Mouse (Mus musculus) megakaryocyte-erythroid progenitor cell, adult 5-6 weeks (primary cell): ENCODE results near the gene Eif5a. TPM values are rescaled to one million over a fixed set of nuclear protein-coding genes. Genes with fewer than 3 reads are reported as not detected.
"Not testable (repeated sequence)": the region's sequence is repeated elsewhere in the genome, so short reads cannot be mapped to it uniquely, and the experiment has no call there.

Experiments used
- ATAC-seq: replicated peaks from 2 replicates; pipeline ENCODE4 v1.8.0; 2016; ENCODE audit warnings: mild to moderate bottlenecking, inconsistent platforms; ENCODE audit not compliant: severe bottlenecking, poor library complexity, low FRiP score, low TSS enrichment
- total RNA-seq, 2 experiments: library from RNA; stranded (forward) in 1 of 2; stranded (reverse) in 1 of 2; fragments of 200-1000, 215-1000 nt in 1 of 2; fragments of >200 nt in 1 of 2; fragmentation: Nextera tagmentation in 1 of 2; gene quantifications; 2 replicates each; pipeline ENCODE4 v1.2.3; 2014 to 2017

Eif5a gene
- total RNA-seq, 2 experiments from 2014 or later = 1,474 to 1,514 TPM

DNA sequence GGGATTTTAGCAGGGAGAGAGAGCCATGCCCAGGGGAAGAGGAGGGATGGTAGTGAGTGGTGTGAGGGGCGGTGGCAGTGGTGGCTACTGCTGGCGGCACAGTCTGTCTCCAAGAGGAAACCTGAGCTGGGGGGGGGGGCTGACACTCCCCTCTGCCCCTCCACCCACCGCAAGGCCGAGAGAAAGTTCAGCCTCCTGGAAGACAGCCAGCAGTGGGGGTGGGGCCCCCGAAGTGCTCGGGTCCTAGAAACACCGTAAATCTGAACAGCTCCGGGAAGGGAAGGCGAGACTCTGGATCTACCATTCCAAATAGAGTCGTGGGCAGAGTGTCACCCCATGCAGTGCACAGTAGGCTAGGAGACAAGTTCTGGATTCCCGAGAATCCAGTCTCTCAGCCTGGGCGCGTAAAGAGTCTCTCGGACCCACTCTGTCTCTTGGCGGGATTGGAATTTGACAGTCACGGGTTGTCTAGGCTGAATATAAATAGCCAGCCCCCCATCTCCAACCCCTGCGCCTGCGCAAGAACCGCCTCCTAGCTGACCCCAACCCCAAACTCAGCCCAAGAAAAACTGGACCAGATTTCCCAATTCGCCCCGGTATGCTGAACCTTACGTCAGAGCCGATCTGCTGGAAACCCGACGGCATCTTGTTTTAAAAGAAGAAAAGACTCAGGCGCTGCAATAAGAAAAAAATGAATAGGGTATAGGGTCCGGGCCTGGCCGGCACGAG lies 25.7 kb upstream of the Eif5a start:
- no peak for ATAC-seq

DNA sequence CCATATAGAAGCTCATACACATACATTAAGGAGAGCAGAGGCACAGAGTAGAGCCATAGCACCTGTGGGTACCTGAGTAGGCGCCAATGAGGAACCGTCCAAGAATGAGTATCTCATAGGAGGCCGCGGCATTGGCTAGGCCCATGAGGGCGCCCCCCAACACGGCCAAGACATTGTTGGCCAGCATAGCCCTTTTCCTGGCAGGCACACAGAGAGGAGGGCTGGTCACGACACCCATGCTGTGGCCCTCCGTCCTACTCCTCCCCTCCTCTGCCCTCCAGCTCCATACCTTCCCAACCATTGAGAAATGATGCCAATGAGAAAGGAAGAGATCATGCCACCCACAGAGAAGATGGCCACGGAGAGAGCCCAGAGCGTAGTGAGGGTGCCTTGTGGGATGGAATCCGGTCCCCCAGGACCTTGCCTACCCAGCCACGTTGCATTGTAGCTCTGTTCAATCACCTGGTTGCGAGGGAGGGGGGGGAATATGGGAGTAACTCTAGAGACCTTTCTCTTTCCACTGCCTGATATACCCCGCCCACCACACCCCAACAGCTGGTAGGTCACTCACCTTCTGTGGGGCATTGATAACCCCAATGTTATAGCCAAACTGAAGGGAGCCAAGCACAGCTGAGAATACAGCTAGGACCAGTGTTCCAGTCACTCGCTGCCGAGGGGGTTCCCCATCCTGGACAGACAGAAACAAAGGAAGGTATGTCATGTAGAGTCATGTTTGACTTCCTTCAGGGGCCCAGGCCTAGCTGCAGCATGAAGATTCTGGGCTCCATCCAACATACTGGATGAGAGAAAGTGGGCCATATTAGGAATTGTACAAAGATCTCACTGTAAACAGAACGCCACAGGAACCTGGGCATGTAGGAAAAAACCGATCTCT lies 24.5 kb upstream of the Eif5a start:
- peak; percentile 43 for ATAC-seq

DNA sequence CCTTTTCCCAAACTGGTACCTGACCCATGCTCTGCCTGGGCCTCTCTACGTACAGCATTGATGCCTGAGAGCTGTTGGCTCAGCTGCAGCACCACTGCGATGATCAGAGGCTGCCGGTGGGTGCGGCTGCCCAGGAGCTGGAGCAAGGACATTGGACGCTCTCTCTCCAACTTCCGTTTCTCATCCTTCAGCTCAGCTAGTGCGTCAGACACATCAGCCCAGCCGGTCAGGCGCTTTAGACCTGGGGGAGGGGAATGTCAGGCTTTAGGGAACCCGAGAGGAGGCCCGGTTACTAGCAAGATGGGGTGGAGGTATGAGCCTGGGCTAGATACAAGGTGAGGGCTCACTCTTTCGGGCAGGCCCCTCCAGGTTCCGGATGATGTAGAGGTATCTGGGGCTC lies 23.5 kb upstream of the Eif5a start:
- ATAC-seq = no peak

DNA sequence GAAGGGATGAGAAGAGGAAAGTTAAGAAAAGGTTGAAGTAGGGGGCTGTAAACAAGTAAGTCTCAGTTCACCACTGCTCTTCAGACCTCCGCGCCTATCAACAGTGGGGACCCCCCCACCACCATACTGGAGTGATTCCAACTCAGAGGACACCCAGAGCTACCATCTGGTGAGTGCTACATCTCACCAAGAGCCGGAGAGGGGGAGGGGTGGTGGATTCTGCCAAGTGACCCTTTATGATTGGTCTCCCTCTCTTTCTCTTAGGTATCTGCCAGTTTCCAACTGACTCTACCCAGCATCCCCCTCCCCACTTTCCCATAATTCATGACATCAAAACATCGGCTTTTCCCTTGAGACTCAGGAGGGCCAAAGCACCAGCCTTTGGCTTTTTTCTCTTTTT lies 19.2 kb upstream of the Eif5a start:
- ATAC-seq = no peak

DNA sequence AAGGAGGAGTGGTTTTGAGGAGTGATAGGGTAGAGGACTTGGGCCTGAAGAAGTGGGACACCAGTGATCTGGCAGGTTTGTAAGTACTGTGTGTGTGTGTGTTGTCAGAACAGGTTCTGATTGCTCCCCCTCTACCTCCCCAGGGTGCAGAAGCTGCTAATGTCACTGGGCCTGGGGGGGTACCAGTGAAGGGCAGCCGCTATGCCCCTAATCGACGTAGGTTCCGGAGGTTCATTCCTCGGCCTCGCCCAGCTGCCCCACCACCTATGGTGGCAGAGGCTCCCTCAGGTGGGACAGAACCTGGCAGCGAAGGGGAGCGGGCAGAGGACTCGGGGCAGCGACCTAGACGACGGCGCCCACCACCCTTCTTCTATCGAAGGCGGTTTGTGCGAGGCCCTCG lies 18.0 kb upstream of the Eif5a start:
- ATAC-seq = no peak

DNA sequence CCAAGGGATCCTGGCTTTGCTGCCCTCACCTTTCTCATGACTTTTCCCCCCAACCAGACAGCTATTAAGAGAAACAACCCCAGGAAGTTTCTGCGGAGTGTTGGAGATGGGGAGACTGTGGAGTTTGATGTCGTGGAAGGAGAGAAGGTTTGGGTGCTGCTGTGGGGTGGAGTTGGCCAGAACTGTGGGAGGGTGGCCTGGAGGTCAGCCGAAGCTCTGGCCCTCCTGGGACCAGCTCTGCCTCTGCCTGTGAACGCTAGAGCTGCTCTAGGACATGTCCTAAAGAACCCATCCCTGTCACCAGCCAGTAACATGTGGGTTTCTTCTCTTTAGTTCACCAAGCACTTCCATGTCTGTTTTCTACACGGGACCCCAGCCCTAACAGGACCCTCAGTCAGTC lies 17.4 kb upstream of the Eif5a start:
- no peak for ATAC-seq

DNA sequence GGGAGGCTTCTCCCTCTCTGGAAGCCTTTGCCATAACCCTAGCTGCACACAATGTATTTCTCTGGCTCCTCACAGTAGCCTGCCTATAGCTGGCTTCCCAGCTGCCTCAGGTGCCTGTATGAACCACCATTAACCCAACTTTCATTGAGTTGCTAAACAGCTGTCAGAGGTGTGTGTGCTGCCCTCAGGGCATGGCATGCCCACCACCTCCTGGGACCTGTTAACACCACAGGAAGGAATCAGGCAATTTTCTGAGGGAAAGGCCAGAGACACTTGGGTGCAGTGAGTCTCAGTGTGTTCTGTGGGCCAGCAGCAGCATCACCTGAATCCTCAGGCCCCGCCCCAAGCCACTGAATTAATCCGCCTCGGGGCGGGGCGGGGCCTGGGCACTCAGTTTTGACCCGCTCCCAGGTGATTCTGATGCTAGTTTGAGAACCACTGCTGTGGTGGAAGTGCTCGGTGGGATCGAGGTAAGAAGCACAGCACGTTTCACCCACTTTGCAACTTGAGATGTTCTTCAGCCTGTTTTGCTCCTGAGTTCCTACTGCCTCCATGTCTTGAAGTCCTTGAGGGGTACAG lies 16.7 kb upstream of the Eif5a start:
- no peak for ATAC-seq

DNA sequence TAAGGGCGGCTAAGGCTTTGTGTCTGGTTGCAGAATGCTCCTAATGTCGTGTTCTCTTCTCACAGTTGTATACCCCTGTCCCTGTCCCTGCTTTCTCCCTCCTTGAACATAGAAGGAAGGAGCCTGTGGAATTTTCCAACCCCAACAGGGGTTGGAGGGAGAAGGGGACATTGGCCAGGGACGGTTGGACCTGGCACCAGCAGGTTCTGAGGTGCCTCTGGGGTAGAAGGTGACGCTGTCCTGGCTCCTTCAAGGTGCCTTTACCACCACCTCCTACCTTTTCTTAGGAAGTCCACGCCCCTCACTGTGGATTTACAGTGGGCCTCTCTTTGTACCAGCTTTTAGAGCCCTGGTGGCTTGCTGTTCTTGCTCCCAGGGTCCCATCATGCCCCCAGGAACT lies 16.1 kb upstream of the Eif5a start:
- no peak for ATAC-seq

DNA sequence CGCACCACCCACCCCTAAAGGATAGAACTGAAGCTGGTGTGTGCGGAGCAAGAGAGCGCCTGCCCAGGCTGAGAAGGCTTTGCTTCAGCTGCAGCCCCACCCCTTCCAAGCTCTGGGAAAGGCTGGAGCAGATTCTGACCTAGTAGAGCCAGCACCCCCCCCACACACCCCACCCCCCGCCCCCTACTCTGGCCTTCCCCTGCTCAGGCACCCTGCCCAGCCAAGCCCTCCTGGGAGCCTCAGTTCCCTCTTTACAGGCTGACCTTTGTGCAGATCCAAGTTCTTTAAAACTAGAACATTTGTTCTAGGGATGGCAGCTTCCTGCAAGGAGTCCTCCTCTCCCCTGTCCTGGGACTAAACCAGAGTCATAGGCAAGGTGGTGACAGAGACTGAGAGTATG lies 15.6 kb upstream of the Eif5a start:
- ATAC-seq = no peak

DNA sequence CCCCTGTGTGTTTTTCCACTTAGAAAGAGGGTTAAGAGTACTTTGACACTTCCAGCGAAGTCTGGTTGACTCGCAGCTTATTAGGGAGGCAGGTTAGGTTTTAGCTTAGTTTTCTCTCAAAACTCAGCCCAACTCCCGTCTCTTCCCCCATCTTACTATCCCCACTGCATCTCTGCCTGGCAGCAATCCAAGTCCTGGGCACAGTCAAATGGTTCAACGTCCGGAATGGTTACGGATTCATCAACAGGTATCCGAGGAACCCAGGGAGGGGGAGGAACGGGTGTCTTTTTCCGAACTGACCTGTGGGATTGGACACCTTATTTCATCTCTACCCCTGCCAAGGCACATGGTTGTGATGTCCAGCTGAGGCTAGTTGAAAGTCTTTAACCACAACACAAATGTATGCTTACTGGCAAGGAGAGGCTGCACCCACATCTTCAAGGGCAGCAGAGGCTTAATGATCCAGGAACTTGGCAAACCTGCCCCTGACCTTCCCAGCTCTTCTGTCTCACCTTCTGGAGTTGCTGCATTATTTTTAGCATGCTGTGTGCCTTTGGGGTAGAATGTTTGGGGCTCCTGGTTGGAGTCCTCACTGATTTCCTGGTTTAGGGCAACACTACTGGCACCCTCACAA lies 15.1 kb upstream of the Eif5a start:
- no peak for ATAC-seq

DNA sequence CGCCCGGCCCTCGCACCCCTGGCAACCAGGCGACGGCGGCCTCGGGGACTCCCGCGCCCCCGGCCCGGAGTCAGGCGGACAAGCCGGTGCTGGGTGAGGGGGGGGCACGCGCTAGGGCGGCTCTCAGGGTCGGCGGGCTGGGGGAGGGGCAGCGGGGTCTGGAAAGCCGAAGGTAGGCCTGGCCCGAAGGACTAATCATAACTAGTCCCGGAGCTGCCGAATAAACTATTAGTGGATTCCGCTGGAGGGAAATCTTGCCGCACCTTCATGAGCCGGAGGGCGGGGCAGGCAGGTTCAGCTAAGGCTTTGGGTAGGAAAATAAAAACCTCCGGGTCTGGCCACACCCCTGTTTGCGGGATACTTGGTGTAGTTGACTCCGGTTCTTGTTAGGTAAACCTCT lies 14.4 kb upstream of the Eif5a start:
- ATAC-seq = no peak

DNA sequence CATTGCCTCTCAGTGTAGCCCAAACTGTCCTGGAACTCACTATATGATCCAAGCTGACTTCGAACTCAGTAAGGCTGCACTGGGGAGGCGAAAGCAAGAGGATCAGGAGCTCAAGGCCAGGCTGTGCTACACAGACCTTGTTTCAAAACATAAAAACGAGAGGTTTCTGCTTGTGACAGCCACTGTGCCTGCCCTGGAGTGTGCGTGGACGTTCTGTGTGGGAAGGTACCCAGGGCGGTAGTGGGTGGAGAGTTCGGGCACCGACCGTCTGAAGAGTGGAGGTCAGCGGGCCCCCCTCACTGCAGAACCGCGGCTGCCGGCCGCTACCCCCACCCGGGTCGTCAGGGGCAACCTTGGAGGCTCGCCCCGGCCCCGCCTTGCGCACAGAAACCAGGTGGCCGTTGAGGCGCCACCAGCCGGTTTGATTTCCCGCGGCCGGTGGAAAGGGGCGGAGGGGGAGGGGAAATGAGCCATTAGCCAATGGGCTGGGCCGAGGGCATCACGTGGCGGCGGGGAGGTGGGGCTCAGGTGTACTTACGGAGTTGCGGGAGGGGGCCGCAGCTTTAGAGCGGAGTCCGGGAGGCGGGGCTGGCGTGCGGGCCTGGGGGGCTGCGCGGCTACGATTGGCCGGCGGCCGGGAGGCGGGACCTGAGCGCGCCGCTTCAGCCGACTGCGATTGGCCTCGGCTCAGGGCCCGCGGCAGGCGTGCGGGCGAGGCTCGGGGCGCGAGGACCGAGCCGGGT lies 13.6 kb upstream of the Eif5a start, which contains the start of gene Ybx2:
Ybx2 (plus strand) TSS at position 660 of the 743 bp plus-strand sequence.
- peak; percentile 49 for ATAC-seq

DNA sequence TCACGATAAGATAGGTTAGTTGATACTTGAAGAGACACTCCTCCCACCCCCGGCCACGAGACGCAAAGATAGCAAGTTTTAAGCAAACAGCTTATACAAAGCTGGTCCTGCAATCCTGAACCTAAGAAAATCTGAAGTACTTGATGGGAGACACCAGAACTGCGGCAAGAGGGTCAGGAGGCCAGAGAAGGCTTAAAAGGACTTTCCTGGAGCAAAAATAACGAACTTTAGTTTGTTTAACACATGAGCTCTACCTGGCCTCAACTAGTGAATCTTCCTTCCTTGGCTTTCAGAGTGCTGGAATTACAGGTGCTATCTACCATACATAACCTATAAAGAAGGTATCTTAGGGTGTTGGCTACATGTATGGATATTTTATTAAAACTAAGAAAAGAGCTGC lies 12.9 kb upstream of the Eif5a start:
- no peak for ATAC-seq

DNA sequence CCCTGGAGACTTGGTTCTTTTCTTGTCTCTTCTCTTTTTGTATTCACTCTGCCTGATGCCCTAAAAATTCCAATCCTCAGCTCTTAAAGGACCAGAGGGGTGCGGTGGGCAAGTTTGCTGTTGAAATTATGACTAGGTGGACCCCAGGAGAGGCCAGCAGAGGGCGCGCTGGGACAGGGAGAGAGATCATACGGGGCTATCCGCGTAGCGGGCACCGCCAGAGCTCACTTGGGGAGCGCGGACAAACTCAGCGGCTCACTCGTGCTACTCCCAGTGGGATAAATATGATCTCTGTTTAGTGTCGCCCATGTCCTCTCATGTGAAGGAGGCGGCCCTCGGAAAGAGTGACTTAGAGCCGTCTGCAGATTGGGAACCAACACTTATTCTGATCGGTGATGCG lies 12.4 kb upstream of the Eif5a start:
- ATAC-seq = peak; percentile 74

DNA sequence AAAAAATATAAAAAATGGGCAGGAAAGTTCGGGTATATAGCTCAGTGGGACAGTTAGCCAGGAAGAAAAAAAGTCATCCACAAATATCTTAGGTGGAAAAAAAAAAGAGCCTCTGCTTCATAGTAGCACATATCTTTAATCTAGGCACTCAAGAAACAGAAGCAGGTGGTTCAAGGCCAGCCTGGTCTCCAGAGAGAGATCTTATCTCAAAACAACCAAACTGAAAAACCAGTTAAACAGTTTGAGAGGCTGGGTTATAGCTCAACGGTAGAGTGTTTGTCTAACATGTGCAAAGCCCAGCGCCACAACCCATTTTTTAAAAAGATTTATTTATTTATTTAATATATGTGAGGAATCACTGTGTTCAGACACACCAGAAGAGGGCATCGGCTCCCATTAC lies 11.3 kb upstream of the Eif5a start:
- ATAC-seq = no peak

DNA sequence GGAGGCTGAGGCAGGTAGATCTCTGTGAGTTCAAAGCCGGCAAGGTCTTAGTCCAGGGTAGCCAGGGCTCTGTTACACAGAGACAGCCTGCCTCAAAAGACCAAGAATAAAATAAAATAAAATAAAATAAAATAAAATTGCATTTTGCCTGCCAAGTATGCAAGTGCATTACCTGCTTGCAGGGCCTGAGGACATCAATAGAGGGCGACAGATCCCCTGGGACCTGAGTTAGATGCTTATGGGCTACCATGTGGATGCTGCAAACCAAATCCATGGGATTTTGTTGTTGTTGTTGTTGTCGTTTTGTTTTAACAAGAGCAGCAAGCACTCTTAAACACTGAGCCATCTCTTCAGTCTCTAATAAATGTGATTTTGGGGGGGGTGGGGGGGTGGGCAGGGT lies 10.5 kb upstream of the Eif5a start:
- no peak for ATAC-seq

DNA sequence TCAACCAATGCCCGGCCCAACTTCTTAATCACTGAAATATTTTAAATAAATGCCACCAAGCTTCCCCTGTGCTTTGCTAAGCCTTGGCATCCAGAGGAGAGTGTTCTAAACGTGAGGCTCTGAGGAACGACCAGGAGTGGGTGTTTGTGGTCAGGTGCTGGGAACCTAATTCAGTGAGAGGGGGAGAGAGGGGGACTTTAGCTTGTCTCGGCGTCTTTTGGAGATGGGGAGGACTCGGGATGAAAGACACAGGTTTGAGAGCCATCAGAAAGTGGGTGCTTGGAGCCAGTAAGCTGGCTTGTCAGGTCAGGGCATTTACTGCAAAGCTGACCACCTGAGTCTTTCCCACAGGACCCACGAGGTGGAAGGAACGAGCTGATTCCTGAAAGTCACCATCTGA lies 10.0 kb upstream of the Eif5a start:
- ATAC-seq = no peak

DNA sequence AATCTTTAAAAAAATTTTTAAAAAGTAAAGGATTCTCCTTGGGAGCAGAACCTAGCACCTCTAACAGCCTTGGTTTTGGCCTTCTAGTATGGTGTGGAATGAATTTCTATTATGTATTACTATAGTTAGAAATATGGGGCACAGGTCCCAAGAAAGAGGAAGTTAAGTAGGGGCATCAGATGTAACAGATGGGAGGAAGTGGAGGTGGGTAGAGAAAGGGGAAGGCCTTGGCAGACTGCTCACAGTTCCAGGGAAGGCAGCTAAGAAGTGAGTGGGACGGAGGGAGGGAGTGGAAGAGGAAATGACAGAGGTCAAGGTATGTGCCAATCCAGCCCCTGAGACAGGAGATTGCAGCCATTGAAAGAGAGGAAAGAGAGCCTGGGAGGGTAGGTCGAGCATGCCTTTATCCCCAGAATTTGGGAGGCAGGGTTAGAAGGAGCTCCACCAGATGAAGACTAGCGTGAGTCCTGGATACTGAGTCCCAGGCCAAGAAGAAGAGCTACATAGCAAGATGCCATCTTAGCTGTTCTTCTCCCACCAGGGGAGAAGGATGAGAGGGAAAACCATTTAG lies 9.3 kb upstream of the Eif5a start:
- ATAC-seq = no peak

DNA sequence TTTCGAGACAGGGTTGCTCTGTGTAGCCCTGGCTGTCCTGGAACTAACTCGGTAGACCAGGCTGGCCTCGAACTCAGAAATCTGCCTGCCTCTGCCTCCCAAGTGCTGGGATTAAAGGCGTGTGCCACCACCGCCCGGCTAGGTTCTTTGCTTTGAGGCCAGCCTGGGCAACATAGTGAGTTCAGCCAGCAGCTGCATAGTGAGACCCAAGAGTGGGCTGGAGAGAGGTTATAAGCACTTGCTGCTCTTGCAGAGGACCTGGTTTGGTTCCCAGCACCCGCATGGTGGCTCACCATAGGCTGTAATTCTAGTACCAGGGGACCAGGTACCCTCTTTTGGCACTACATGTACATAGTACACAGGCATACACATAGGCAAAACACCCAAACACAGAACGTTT lies 8.4 kb upstream of the Eif5a start:
- not testable (repeated sequence) for ATAC-seq
